20 mouse cellular contexts compared by ENCODE assay signal in genomic region chr15:95418641-95419040, GRCm38 (mm10).
DNase-seq lines count a peak whose midpoint lies in the region; ATAC-seq and TF ChIP-seq lines count a peak whose summit lies in the region.
"Had no signal": no experiment of that assay in that cellular context is flagged by ENCODE, and none has a peak within 500 bp of the region (broad histone marks: within the 10 kb centered on the region; RNA-seq: fewer than 3 reads in every experiment).

No protein-coding gene starts in this region.

- TF ChIP-seq CTCF in layer of hippocampus, adult 2 months (conservative IDR thresholded peaks at IDR 0.05): no peak

- 0 out of 2 replicates have a peak, but pooled peaks cover 4% of the 10 kb centered on the region for H3K4me1 ChIP-seq in forebrain, embryonic 11.5 days (replicated peaks; ENCODE audit: control insufficient read depth, insufficient read depth, low read length)
- H3K4me1 ChIP-seq in forebrain, embryonic 10.5 days: peaks cover 35% of the 10 kb centered on the region
- H3K4me1 ChIP-seq in midbrain, embryonic 14.5 days (ENCODE audit: control insufficient read depth, insufficient read depth, low read length): no peaks in the 10 kb centered on the region
- peaks cover 15% of the 10 kb centered on the region for H3K4me1 ChIP-seq in midbrain, embryonic 10.5 days
- H3K4me1 ChIP-seq: embryonic facial prominence, embryonic 12.5 days; heart, embryonic 15.5 days; hindbrain, embryonic 13.5 days had no signal

- H3K27ac ChIP-seq in forebrain, embryonic 11.5 days (ENCODE audit: low read depth, low read length): no peak overlapping the region
- H3K27ac ChIP-seq in forebrain, embryonic 10.5 days: no peak overlapping the region
- peak overlapping the region; percentile 59 for H3K27ac ChIP-seq in layer of hippocampus, adult 2 months
- peak overlapping the region; percentile 17; the same call in 1 of the 2 replicates for H3K27ac ChIP-seq in midbrain, embryonic 14.5 days (replicated peaks; ENCODE audit: low read depth, low read length)
- H3K27ac ChIP-seq in midbrain, embryonic 10.5 days (replicated peaks): no peak overlapping the region
- H3K27ac ChIP-seq: embryonic facial prominence, embryonic 12.5 days; heart, embryonic 15.5 days; hindbrain, embryonic 13.5 days; hindbrain, postnatal 0 days had no signal

- no peaks in the 10 kb centered on the region for H3K36me3 ChIP-seq in forebrain, embryonic 11.5 days (ENCODE audit: control insufficient read depth, insufficient read depth, low read length)
- H3K36me3 ChIP-seq in forebrain, embryonic 10.5 days (replicated peaks): peaks cover 14% of the 10 kb centered on the region; the same call in 1 of the 2 replicates
- H3K36me3 ChIP-seq in midbrain, embryonic 14.5 days (ENCODE audit: control insufficient read depth, insufficient read depth, low read length): peaks cover 12% of the 10 kb centered on the region; the same call in 1 of the 2 replicates
- peaks cover 23% of the 10 kb centered on the region for H3K36me3 ChIP-seq in midbrain, embryonic 10.5 days
- H3K36me3 ChIP-seq: embryonic facial prominence, embryonic 12.5 days; heart, embryonic 15.5 days had no signal

- DNase-seq in forebrain, embryonic 11.5 days (ENCODE audit: low spot score): no peak
- no peak for DNase-seq in forebrain, embryonic 10.5 days (ENCODE audit: extremely low spot score, low spot score)
- DNase-seq in layer of hippocampus, adult 2 months (ENCODE audit: low spot score in 2 of 2): no peak
- no peak for DNase-seq in layer of hippocampus, adult 18-20 months (ENCODE audit: low spot score in 2 of 2)
- DNase-seq in midbrain, embryonic 14.5 days: peak; percentile 46
- no peak for DNase-seq in midbrain, embryonic 10.5 days (ENCODE audit: low spot score)
- DNase-seq: adrenal gland, postnatal 10 days; cerebellum, adult 11-12 months; cerebellum, adult 9-10 months; cerebellum, postnatal 25 days; gastrocnemius, postnatal 36 days; heart, adult 18-20 months; heart, postnatal 14 days had no signal

- 39% methylated on average over 4 of the region's 4 CpGs for WGBS in forebrain, embryonic 11.5 days
- WGBS in forebrain, embryonic 10.5 days: 58% methylated on average over 4 of the region's 4 CpGs
- WGBS in midbrain, embryonic 14.5 days: 55% methylated on average over 4 of the region's 4 CpGs
- 79% methylated on average over 4 of the region's 4 CpGs for WGBS in midbrain, embryonic 10.5 days

- no peak overlapping the region for H3K4me2 ChIP-seq in forebrain, embryonic 11.5 days (ENCODE audit: low read depth, low read length, severe bottlenecking)
- no peak overlapping the region for H3K4me2 ChIP-seq in midbrain, embryonic 14.5 days (ENCODE audit: low read length)
- H3K4me2 ChIP-seq: embryonic facial prominence, embryonic 12.5 days; heart, embryonic 11.5 days; heart, embryonic 15.5 days; hindbrain, embryonic 13.5 days had no signal

- no peaks in the 10 kb centered on the region for H3K27me3 ChIP-seq in forebrain, embryonic 11.5 days (ENCODE audit: control insufficient read depth, insufficient read depth, low read length)
- peaks cover 43% of the 10 kb centered on the region for H3K27me3 ChIP-seq in forebrain, embryonic 10.5 days (ENCODE audit: poor library complexity, severe bottlenecking)
- no peaks in the 10 kb centered on the region for H3K27me3 ChIP-seq in midbrain, embryonic 14.5 days (ENCODE audit: control insufficient read depth, insufficient read depth, low read length)
- H3K27me3 ChIP-seq in midbrain, embryonic 10.5 days (ENCODE audit: low read depth, poor library complexity, severe bottlenecking): no peaks in the 10 kb centered on the region
- H3K27me3 ChIP-seq: CH12.LX; embryonic facial prominence, embryonic 12.5 days; heart, embryonic 15.5 days; hindbrain, embryonic 13.5 days had no signal

- H3K9ac ChIP-seq in forebrain, embryonic 11.5 days (ENCODE audit: low read length): no peak overlapping the region
- H3K9ac ChIP-seq in midbrain, embryonic 14.5 days (replicated peaks; ENCODE audit: low read length): no peak overlapping the region
- H3K9ac ChIP-seq: embryonic facial prominence, embryonic 12.5 days; heart, embryonic 15.5 days; hindbrain, embryonic 13.5 days had no signal

- H3K4me3 ChIP-seq in forebrain, embryonic 11.5 days (ENCODE audit: low read depth, low read length): no peak overlapping the region
- H3K4me3 ChIP-seq in forebrain, embryonic 10.5 days: no peak overlapping the region
- no peak overlapping the region for H3K4me3 ChIP-seq in layer of hippocampus, adult 2 months
- H3K4me3 ChIP-seq in midbrain, embryonic 14.5 days (replicated peaks; ENCODE audit: low read depth, low read length): no peak overlapping the region
- H3K4me3 ChIP-seq in midbrain, embryonic 10.5 days: no peak overlapping the region
- H3K4me3 ChIP-seq: embryonic facial prominence, embryonic 12.5 days; heart, embryonic 15.5 days; hindbrain, embryonic 13.5 days had no signal

- peak; percentile 38; the same call in 1 of the 2 replicates for ATAC-seq in forebrain, embryonic 11.5 days (replicated peaks; ENCODE audit: low FRiP score)
- no peak for ATAC-seq in midbrain, embryonic 14.5 days (ENCODE audit: low FRiP score, low TSS enrichment)
- ATAC-seq in activated CD4-positive, CD25-positive, alpha-beta regulatory T cell, adult 4 months: no peak
- ATAC-seq: hindbrain, postnatal 0 days had no signal

- H3K9me3 ChIP-seq in forebrain, embryonic 11.5 days (ENCODE audit: control insufficient read depth, low read length): no peaks in the 10 kb centered on the region
- H3K9me3 ChIP-seq in forebrain, embryonic 10.5 days: no peaks in the 10 kb centered on the region
- H3K9me3 ChIP-seq in midbrain, embryonic 14.5 days (ENCODE audit: control insufficient read depth, low read length): no peaks in the 10 kb centered on the region
- H3K9me3 ChIP-seq in midbrain, embryonic 10.5 days (replicated peaks): no peaks in the 10 kb centered on the region
- H3K9me3 ChIP-seq: embryonic facial prominence, embryonic 12.5 days; heart, embryonic 15.5 days; hindbrain, embryonic 13.5 days had no signal

Comparison
In these comparisons a context has a peak if more than half of its experiments do, and no peak if none do; other contexts are left out.
1. H3K27ac ChIP-seq: peak in layer of hippocampus, adult 2 months (single experiment) and midbrain, embryonic 14.5 days (single experiment); none in forebrain, embryonic 11.5 days (single experiment), forebrain, embryonic 10.5 days (single experiment) and midbrain, embryonic 10.5 days (single experiment).